Mouse (Mus musculus): Measurements from ENCODE around the gene Frmd4a. TPM values are rescaled to one million over a fixed set of nuclear protein-coding genes. Genes with fewer than 3 reads are reported as not detected.

Gene Frmd4a
- total RNA-seq, 2 experiments from 2014 or later: 194 to 301 TPM

- ATAC-seq (replicated peaks; ENCODE audit: low FRiP score, poor library complexity, severe bottlenecking): no peak
Observed at GRCm38 (mm10) chr2:4119678-4120458, 102.4 kb downstream of the Frmd4a start.

GRCm38 (mm10) chr2:4131216-4131615 is 113.7 kb downstream of the Frmd4a start:
- ATAC-seq (replicated peaks; ENCODE audit: low FRiP score, poor library complexity, severe bottlenecking): no peak

GRCm38 (mm10) chr2:4137493-4137892 is 120.0 kb downstream of the Frmd4a start:
- no peak for ATAC-seq (replicated peaks; ENCODE audit: low FRiP score, poor library complexity, severe bottlenecking)

- ATAC-seq (replicated peaks; ENCODE audit: low FRiP score, poor library complexity, severe bottlenecking): no peak
Observed at GRCm38 (mm10) chr2:4142221-4142950, 124.9 kb downstream of the Frmd4a start.

- no peak for ATAC-seq (replicated peaks; ENCODE audit: low FRiP score, poor library complexity, severe bottlenecking)
Observed at GRCm38 (mm10) chr2:4144424-4144823, 126.9 kb downstream of the Frmd4a start.

- ATAC-seq (replicated peaks; ENCODE audit: low FRiP score, poor library complexity, severe bottlenecking): no peak
Observed at GRCm38 (mm10) chr2:4152521-4153040, 135.1 kb downstream of the Frmd4a start.

- no peak for ATAC-seq (replicated peaks; ENCODE audit: low FRiP score, poor library complexity, severe bottlenecking)
Observed at GRCm38 (mm10) chr2:4153131-4153631, 135.7 kb downstream of the Frmd4a start.

- ATAC-seq (replicated peaks; ENCODE audit: low FRiP score, poor library complexity, severe bottlenecking): no peak
Observed at GRCm38 (mm10) chr2:4154036-4154653, 136.6 kb downstream of the Frmd4a start.

- ATAC-seq (replicated peaks; ENCODE audit: low FRiP score, poor library complexity, severe bottlenecking): no peak
Observed at GRCm38 (mm10) chr2:4154654-4155047, 137.1 kb downstream of the Frmd4a start.

- ATAC-seq (replicated peaks; ENCODE audit: low FRiP score, poor library complexity, severe bottlenecking): no peak
Observed at GRCm38 (mm10) chr2:4155406-4155805, 137.9 kb downstream of the Frmd4a start.

GRCm38 (mm10) chr2:4156511-4156910 is 139.0 kb downstream of the Frmd4a start:
- ATAC-seq (replicated peaks; ENCODE audit: low FRiP score, poor library complexity, severe bottlenecking): no peak

- no peak for ATAC-seq (replicated peaks; ENCODE audit: low FRiP score, poor library complexity, severe bottlenecking)
Observed at GRCm38 (mm10) chr2:4157396-4157795, 139.9 kb downstream of the Frmd4a start.

- no peak for ATAC-seq (replicated peaks; ENCODE audit: low FRiP score, poor library complexity, severe bottlenecking)
Observed at GRCm38 (mm10) chr2:4159574-4160203, 142.2 kb downstream of the Frmd4a start.

- ATAC-seq (replicated peaks; ENCODE audit: low FRiP score, poor library complexity, severe bottlenecking): no peak
Observed at GRCm38 (mm10) chr2:4166191-4166590, 148.7 kb downstream of the Frmd4a start.

GRCm38 (mm10) chr2:4167131-4167530 is 149.6 kb downstream of the Frmd4a start:
- ATAC-seq (replicated peaks; ENCODE audit: low FRiP score, poor library complexity, severe bottlenecking): no peak

- ATAC-seq (replicated peaks; ENCODE audit: low FRiP score, poor library complexity, severe bottlenecking): no peak
Observed at GRCm38 (mm10) chr2:4169726-4170125, 152.2 kb downstream of the Frmd4a start.

GRCm38 (mm10) chr2:4170189-4170588 is 152.7 kb downstream of the Frmd4a start:
- ATAC-seq (replicated peaks; ENCODE audit: low FRiP score, poor library complexity, severe bottlenecking): no peak

- ATAC-seq (replicated peaks; ENCODE audit: low FRiP score, poor library complexity, severe bottlenecking): no peak
Observed at GRCm38 (mm10) chr2:4184991-4185390, 167.5 kb downstream of the Frmd4a start.

GRCm38 (mm10) chr2:4187521-4187920 is 170.0 kb downstream of the Frmd4a start:
- ATAC-seq (replicated peaks; ENCODE audit: low FRiP score, poor library complexity, severe bottlenecking): no peak

GRCm38 (mm10) chr2:4188303-4188702 is 170.8 kb downstream of the Frmd4a start:
- ATAC-seq (replicated peaks; ENCODE audit: low FRiP score, poor library complexity, severe bottlenecking): no peak

Data from erythroblast, adult 5-6 weeks (primary cell).